Mouse (Mus musculus): ENCODE results near the gene Gp9. TPM values are rescaled to one million over a fixed set of nuclear protein-coding genes. Genes with fewer than 3 reads are reported as not detected.
"Not testable (repeated sequence)": the region's sequence is repeated elsewhere in the genome, so short reads cannot be mapped to it uniquely, and the experiment has no call there.

The Gp9 gene
- total RNA-seq, 2 experiments from 2014 or later, result 0.32 TPM; not detected in 1

GRCm38 (mm10) chr6:87748531-87748930 lies 29.3 kb upstream of the Gp9 start:
- DNase-seq (ENCODE audit: low spot score in 2 of 2), result no peak

- DNase-seq (ENCODE audit: low spot score in 2 of 2), result no peak
Observed at GRCm38 (mm10) chr6:87750184-87750910, 27.5 kb upstream of the Gp9 start.

- no peak for DNase-seq (ENCODE audit: low spot score in 2 of 2)
Observed at GRCm38 (mm10) chr6:87751574-87751973, 26.3 kb upstream of the Gp9 start.

- DNase-seq (ENCODE audit: low spot score in 2 of 2), result no peak
Observed at GRCm38 (mm10) chr6:87755196-87755595, 22.7 kb upstream of the Gp9 start.

GRCm38 (mm10) chr6:87756896-87757295 lies 21.0 kb upstream of the Gp9 start:
- no peak for DNase-seq (ENCODE audit: low spot score in 2 of 2)

- peak in 1 of 2 experiments; percentile 6 for DNase-seq (ENCODE audit: low spot score in 2 of 2)
Observed at GRCm38 (mm10) chr6:87759404-87759803, 18.5 kb upstream of the Gp9 start.

- no peak for DNase-seq (ENCODE audit: low spot score in 2 of 2)
Observed at GRCm38 (mm10) chr6:87759850-87760249, 18.0 kb upstream of the Gp9 start.

GRCm38 (mm10) chr6:87762161-87762560 lies 15.7 kb upstream of the Gp9 start:
- DNase-seq (ENCODE audit: low spot score in 2 of 2), result no peak

- no peak for DNase-seq (ENCODE audit: low spot score in 2 of 2)
Observed at GRCm38 (mm10) chr6:87763376-87764280, 14.2 kb upstream of the Gp9 start.

GRCm38 (mm10) chr6:87764296-87764695 lies 13.6 kb upstream of the Gp9 start:
- DNase-seq (ENCODE audit: low spot score in 2 of 2), result not testable (repeated sequence)

GRCm38 (mm10) chr6:87770626-87771025 lies 7.2 kb upstream of the Gp9 start:
- no peak for DNase-seq (ENCODE audit: low spot score in 2 of 2)

GRCm38 (mm10) chr6:87774466-87774865 lies 3.4 kb upstream of the Gp9 start:
- no peak for DNase-seq (ENCODE audit: low spot score in 2 of 2)

- no peak for DNase-seq (ENCODE audit: low spot score in 2 of 2)
Observed at GRCm38 (mm10) chr6:87774909-87775308, 3.0 kb upstream of the Gp9 start.

GRCm38 (mm10) chr6:87775588-87776245 lies 2.2 kb upstream of the Gp9 start:
- no peak for DNase-seq (ENCODE audit: low spot score in 2 of 2)

GRCm38 (mm10) chr6:87776663-87777062 lies 1.2 kb upstream of the Gp9 start:
- DNase-seq (ENCODE audit: low spot score in 2 of 2), result no peak

GRCm38 (mm10) chr6:87778294-87779173 lies 662 bp downstream of the Gp9 start:
- DNase-seq (ENCODE audit: low spot score in 2 of 2), result no peak

- DNase-seq (ENCODE audit: low spot score in 2 of 2), result peak in 1 of 2 experiments; percentile 25
Observed at GRCm38 (mm10) chr6:87779174-87780165, 1.6 kb downstream of the Gp9 start.

GRCm38 (mm10) chr6:87780546-87781301 lies 2.9 kb downstream of the Gp9 start:
- no peak for DNase-seq (ENCODE audit: low spot score in 2 of 2)

GRCm38 (mm10) chr6:87784033-87784432 lies 6.2 kb downstream of the Gp9 start:
- no peak for DNase-seq (ENCODE audit: low spot score in 2 of 2)
